Mouse (Mus musculus): ENCODE data around the gene Snf8. TPM values are rescaled to one million over a fixed set of nuclear protein-coding genes. Genes with fewer than 3 reads are reported as not detected.

The Snf8 gene
- polyA plus RNA-seq, 1 experiment from 2014 or later = 90.6 TPM

DNA sequence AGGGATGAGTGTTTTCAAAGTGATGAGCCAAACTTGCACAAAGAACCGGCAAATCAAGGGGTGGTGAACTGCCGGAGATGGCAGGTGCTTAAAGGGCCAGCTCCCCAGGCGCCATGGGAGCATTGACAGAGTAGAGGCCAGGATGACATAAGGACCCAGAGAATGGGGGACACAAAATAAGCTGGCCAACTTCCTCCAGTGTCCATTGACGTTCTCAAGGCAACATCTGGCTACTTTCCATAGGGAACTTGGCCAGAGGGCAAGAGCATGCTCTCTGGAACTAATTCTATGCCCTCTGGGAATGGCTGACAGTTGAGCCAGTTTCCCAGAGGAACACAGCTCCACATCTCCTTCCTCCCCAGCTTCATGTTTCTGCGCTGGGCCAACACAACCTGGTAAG lies 33.5 kb downstream of the Snf8 start:
- Histone ChIP-seq H3K4me1 (replicated peaks; ENCODE audit: insufficient read depth, low read length) (no peaks in the 10 kb centered on the region), H3K36me3 (ENCODE audit: insufficient read depth, low read length) (no peaks in the 10 kb centered on the region), H3K4me3 (replicated peaks; ENCODE audit: low read depth, low read length) (no peak overlapping the region), H3K27me3 (ENCODE audit: insufficient read depth, low read length) (no peaks in the 10 kb centered on the region), H3K4me2 (ENCODE audit: low read length) (no peak overlapping the region), H3K9me3 (replicated peaks; ENCODE audit: low read length) (no peaks in the 10 kb centered on the region), H3K9ac (ENCODE audit: low read depth, low read length) (no peak overlapping the region), H3K27ac (no peak overlapping the region)
- ATAC-seq (replicated peaks; ENCODE audit: low FRiP score, low read depth) (no peak), DNase-seq (ENCODE audit: low spot score) (no peak)
- no peak for TF ChIP-seq CTCF (IDR thresholded peaks at IDR 0.05; ENCODE audit: low read depth)
- 73% methylated on average over 5 of the region's 5 CpGs for WGBS

DNA sequence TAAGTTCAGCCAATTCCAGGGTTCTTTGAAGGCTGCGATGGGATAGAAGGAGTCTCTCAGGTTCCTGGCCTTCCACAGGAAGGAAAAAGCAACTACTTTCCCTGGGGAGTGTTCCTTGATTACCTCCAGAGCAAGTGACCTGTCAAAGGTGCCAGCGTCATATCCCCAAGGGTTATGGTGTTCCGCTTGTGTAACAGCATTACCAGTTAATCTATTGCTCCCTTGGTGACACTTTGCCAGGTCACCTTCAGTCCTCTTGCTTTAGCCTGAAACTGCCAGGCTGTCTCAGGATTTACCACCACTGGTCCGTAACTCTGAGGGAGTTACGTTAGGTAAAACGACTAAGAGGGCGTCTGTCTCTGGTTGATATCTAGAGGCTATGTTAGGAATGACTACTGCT lies 35.7 kb downstream of the Snf8 start:
- H3K27me3 ChIP-seq (ENCODE audit: insufficient read depth, low read length) = no peaks in the 10 kb centered on the region
- no peak for TF ChIP-seq CTCF (IDR thresholded peaks at IDR 0.05; ENCODE audit: low read depth)
- no peaks in the 10 kb centered on the region for H3K36me3 ChIP-seq (ENCODE audit: insufficient read depth, low read length)
- H3K27ac ChIP-seq = no peak overlapping the region
- no peak overlapping the region for H3K4me3 ChIP-seq (replicated peaks; ENCODE audit: low read depth, low read length)
- H3K9me3 ChIP-seq (replicated peaks; ENCODE audit: low read length) = no peaks in the 10 kb centered on the region
- ATAC-seq (replicated peaks; ENCODE audit: low FRiP score, low read depth) = no peak
- no peak overlapping the region for H3K4me2 ChIP-seq (ENCODE audit: low read length)
- WGBS = 82% methylated on average over 7 of the region's 7 CpGs
- no peak overlapping the region for H3K9ac ChIP-seq (ENCODE audit: low read depth, low read length)
- no peak for DNase-seq (ENCODE audit: low spot score)
- H3K4me1 ChIP-seq (replicated peaks; ENCODE audit: insufficient read depth, low read length) = no peaks in the 10 kb centered on the region; the same call in 1 of the 2 replicates

GRCm38 (mm10) chr11:96071013-96071412 lies 36.3 kb downstream of the Snf8 start:
- Histone ChIP-seq H3K27ac (no peak overlapping the region), H3K4me2 (ENCODE audit: low read length) (no peak overlapping the region), H3K4me3 (replicated peaks; ENCODE audit: low read depth, low read length) (no peak overlapping the region), H3K9ac (ENCODE audit: low read depth, low read length) (no peak overlapping the region), H3K27me3 (ENCODE audit: insufficient read depth, low read length) (no peaks in the 10 kb centered on the region), H3K36me3 (ENCODE audit: insufficient read depth, low read length) (no peaks in the 10 kb centered on the region), H3K4me1 (replicated peaks; ENCODE audit: insufficient read depth, low read length) (no peaks in the 10 kb centered on the region; the same call in 1 of the 2 replicates), H3K9me3 (replicated peaks; ENCODE audit: low read length) (no peaks in the 10 kb centered on the region)
- ATAC-seq (replicated peaks; ENCODE audit: low FRiP score, low read depth) (no peak), DNase-seq (ENCODE audit: low spot score) (no peak)
- no peak for TF ChIP-seq CTCF (IDR thresholded peaks at IDR 0.05; ENCODE audit: low read depth)
- WGBS = 88% methylated on average over 1 of the region's 1 CpGs

GRCm38 (mm10) chr11:96073295-96073993 lies 38.8 kb downstream of the Snf8 start:
- TF ChIP-seq CTCF (IDR thresholded peaks at IDR 0.05; ENCODE audit: low read depth) = no peak
- 56% methylated on average over 7 of the region's 9 CpGs for WGBS
- Histone ChIP-seq H3K9ac (ENCODE audit: low read depth, low read length) (no peak overlapping the region), H3K27ac (no peak overlapping the region), H3K4me1 (replicated peaks; ENCODE audit: insufficient read depth, low read length) (no peaks in the 10 kb centered on the region; the same call in 1 of the 2 replicates), H3K4me3 (replicated peaks; ENCODE audit: low read depth, low read length) (no peak overlapping the region), H3K9me3 (replicated peaks; ENCODE audit: low read length) (no peaks in the 10 kb centered on the region), H3K27me3 (ENCODE audit: insufficient read depth, low read length) (no peaks in the 10 kb centered on the region), H3K36me3 (ENCODE audit: insufficient read depth, low read length) (no peaks in the 10 kb centered on the region), H3K4me2 (ENCODE audit: low read length) (peak overlapping the region; percentile 76)
- DNase-seq (ENCODE audit: low spot score) (no peak), ATAC-seq (replicated peaks; ENCODE audit: low FRiP score, low read depth) (no peak)

DNA sequence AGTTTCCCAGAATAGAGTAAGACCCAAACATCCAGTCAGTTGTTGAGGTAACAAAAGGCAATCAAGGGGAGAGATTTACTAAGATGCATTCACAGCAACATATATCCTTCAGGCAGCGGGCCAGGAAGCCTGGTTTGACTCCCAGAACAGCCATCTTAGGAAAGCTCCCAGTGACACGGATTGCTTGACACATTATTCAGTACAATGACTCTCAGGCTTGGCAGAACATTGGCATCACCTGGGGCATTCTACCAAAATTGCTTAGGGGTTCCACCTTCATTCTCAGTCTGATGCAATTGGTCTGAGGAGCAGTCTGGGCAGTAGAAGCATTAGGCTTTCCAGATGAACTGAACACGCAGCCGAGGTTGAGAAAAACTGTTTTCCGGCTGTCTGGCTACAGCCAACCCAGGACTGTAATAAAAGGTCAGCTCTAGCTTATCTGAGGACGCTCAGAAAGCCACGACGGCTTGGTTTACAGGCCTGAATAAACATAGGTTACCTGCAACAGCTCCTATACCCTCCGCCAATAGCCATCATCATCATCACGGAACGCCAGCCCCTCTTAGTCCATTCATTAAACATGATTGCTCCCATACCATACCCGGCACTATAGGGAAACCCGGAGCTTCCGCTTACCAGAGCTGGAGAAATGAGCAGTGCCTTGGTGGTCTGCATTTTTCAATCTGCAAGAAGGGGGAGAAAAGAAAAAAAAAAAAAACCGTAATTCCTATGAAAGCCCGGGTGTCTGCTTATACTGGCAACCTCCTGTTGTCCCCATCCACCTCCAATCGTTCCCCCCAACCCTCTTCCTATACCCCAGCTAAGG lies 39.9 kb downstream of the Snf8 start:
- no peak for TF ChIP-seq CTCF (IDR thresholded peaks at IDR 0.05; ENCODE audit: low read depth)
- Histone ChIP-seq H3K27ac (peak overlapping the region; percentile 81), H3K9ac (ENCODE audit: low read depth, low read length) (peak overlapping the region; percentile 72), H3K27me3 (ENCODE audit: insufficient read depth, low read length) (no peaks in the 10 kb centered on the region), H3K4me3 (replicated peaks; ENCODE audit: low read depth, low read length) (peak overlapping the region; percentile 58), H3K9me3 (replicated peaks; ENCODE audit: low read length) (no peaks in the 10 kb centered on the region), H3K4me2 (ENCODE audit: low read length) (peak overlapping the region; percentile 76), H3K36me3 (ENCODE audit: insufficient read depth, low read length) (no peaks in the 10 kb centered on the region), H3K4me1 (replicated peaks; ENCODE audit: insufficient read depth, low read length) (no peaks in the 10 kb centered on the region; the same call in 1 of the 2 replicates)
- DNase-seq (ENCODE audit: low spot score) (peak; percentile 8), ATAC-seq (replicated peaks; ENCODE audit: low FRiP score, low read depth) (no peak)
- WGBS = 9% methylated on average over 17 of the region's 17 CpGs

- DNase-seq (ENCODE audit: low spot score) = peak; percentile 18
- H3K9me3 ChIP-seq (replicated peaks; ENCODE audit: low read length) = no peaks in the 10 kb centered on the region
- no peaks in the 10 kb centered on the region for H3K36me3 ChIP-seq (ENCODE audit: insufficient read depth, low read length)
- H3K27ac ChIP-seq = peak overlapping the region; percentile 81
- WGBS = under 1% methylated on average over 15 of the region's 15 CpGs
- TF ChIP-seq CTCF (IDR thresholded peaks at IDR 0.05; ENCODE audit: low read depth) = no peak
- peak overlapping the region; percentile 72 for H3K9ac ChIP-seq (ENCODE audit: low read depth, low read length)
- ATAC-seq (replicated peaks; ENCODE audit: low FRiP score, low read depth) = no peak
- peak overlapping the region; percentile 58 for H3K4me3 ChIP-seq (replicated peaks; ENCODE audit: low read depth, low read length)
- no peaks in the 10 kb centered on the region for H3K27me3 ChIP-seq (ENCODE audit: insufficient read depth, low read length)
- H3K4me1 ChIP-seq (replicated peaks; ENCODE audit: insufficient read depth, low read length) = no peaks in the 10 kb centered on the region; the same call in 1 of the 2 replicates
- peak overlapping the region; percentile 76 for H3K4me2 ChIP-seq (ENCODE audit: low read length)
These were observed 40.5 kb downstream of the Snf8 start for GRCm38 (mm10) chr11:96075177-96075508.

Measured in kidney, postnatal 0 days (tissue).